Mouse (Mus musculus): ENCODE measurements around the gene Pik3cd.
"Not testable (repeated sequence)": the region's sequence is repeated elsewhere in the genome, so short reads cannot be mapped to it uniquely, and the experiment has no call there.

Pik3cd gene

DNA sequence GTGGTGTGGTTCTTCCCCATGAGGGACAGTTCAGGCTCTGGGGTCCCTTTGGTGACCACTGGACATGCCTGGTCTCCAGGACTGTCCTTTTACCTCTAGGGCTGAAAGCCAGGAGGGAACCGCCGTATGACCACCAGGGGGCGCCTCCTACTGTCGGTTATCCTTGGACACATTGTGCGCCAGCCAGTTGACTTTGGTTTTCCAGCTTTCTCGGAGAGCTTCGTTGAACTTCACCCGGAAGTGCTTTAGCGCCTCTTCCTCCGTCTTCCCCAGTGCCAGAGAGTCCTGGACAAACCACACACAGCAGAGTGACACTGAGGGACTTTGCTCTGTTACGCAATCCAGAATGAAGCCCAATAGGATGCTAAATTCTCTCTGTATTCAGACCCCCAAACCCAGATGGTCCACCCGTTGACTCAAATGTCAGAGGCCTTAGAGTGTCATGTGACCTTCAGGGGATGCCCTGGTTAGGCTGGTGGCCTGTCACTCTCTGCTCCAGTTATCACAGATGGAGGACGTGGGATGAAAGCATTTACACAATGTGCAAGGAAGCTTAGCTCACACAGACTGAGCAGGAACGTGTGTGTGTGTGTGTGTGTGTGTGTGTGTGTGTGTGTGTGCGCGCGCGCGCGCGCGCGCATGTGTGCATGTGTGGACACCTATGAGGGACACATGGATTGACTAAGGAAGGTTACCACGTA lies 51.7 kb downstream of the Pik3cd start:
- peak; percentile 71 to 92 for DNase-seq (ENCODE audit: low spot score in 2 of 2)

DNA sequence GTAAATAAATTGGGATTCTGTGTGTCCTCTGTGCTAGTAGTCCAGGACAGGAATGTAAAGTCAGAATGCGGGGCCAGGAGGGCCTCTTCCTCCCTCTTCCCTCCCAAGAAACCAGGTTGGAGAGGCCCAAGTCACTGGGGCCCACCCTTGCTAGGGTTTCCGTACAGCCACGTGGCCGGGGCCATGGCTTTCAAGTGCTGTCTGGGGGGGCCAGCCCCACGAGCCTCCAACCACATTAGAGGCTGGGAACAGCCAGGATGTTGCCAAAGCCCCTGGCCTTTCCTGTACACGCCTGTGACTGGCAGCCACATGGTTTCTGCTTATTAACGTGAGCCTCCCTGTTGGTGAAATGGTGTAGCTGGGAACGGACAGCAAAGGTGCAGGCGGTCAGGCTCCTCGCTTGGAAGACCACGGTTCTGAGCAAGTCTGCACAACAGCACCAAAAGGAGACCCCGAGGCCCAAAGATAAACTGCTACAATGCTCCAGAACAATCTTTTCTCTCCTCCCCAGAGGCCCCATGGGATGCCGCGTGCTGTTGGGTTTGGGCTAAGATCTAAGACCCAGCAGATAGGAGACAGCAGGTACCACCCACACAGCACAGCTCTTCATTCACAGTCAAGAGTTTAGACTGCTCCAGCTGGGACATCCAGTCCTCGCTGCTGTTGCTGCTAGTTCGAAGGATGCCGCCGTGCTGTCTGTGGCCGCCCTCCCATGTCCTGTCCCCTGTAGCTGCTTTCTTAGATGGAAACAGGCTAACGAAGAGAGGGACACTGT lies 54.2 kb downstream of the Pik3cd start:
- DNase-seq (ENCODE audit: low spot score in 2 of 2), result peak in 1 of 2 experiments; percentile 72

DNA sequence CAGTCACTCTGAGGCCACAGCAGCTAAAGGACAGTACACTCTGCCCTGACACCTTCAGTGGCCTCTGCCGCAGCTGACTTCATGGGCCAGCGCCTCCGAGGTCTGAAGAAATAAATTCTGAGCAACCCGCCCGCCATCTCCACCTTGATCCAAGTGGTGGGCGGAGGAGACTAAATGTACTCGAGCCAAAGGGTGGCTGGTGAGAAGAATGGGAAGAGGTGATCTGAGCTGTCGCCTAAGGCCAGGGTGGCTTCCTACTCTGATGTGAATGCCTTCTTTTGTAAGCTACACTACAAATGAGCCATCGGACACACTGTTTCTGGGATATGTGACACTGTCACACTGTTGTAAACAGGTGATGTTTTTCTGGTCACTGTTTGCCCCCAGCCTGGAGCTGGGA lies 56.6 kb downstream of the Pik3cd start:
- DNase-seq (ENCODE audit: low spot score in 2 of 2), result no peak

DNA sequence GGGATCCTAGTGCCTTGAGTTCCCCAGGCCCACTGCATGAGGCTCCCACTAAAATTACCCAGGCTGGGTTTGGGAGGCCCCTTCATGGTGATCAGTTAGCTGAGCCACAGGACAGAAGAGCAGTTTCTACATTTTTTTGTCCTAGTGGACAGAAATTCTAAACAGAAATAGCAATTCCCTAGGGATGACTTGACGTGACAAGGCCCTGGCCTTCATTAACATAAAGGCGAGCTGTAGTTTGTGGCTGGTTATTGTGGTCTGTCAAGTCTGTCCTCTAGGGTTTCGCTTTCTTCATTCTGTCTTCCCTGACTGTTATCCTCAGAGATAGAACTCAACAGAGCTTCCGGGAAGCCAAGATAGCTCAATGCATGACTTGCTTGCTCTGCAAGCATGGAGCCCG lies 60.4 kb downstream of the Pik3cd start:
- DNase-seq (ENCODE audit: low spot score in 2 of 2), result no peak

DNA sequence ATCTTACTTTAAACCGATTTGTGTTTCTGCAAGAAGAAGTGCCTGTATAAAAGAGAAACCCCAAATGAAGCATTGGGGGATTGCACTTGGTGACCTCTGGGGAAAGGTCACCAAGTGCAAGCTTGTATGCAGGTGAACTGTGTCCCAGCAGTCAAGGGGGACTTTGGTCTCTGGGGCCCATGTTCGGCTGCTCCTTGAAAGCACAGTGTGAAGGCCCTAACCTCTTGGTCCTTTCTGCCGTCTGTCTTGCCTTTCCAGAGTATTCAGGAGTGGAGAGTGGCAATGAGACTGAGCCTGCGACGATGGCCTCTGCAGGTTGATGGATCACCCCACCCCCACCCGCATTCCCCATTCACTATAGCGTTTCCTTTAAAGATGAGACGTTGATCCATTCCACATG lies 61.0 kb downstream of the Pik3cd start:
- DNase-seq (ENCODE audit: low spot score in 2 of 2), result no peak

DNA sequence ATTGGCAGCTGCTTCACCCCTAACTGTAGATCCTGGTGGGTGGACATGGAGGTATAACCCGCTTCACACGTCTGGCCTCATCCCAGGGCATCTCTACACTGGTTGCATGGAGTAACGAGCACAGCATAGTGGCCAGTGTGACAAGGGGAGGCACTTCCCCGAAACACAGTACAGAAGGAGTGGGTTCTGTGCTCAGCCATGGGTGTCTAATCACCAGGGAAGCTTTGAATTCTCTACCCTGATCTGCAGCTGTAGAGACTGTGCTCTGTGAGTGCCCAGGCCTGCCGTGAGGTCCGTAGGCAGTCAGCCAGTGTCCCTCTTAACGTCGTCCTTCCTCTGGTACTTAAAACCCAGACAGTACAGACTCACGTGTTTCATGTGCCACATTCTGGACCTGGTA lies 61.5 kb downstream of the Pik3cd start:
- no peak for DNase-seq (ENCODE audit: low spot score in 2 of 2)

DNA sequence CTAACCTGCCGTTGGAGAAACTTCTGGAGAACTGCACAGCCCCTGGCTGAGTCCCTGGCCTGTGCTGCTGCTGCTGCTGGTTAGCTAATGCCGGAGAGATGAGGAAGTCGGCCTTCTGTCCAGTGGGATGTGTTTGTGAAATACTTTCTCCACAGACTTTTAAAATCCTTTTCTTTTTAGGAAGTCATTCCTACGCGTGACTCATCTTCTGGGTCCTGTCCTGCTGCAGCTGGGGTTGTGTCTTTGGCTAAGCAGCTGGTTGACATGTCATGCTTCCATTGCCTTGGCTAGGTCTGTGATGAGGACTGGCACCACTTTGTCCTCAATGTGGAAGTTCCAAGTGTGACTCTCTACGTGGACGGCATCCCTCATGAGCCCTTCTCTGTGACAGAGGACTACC lies 64.4 kb downstream of the Pik3cd start:
- no peak for DNase-seq (ENCODE audit: low spot score in 2 of 2)

DNA sequence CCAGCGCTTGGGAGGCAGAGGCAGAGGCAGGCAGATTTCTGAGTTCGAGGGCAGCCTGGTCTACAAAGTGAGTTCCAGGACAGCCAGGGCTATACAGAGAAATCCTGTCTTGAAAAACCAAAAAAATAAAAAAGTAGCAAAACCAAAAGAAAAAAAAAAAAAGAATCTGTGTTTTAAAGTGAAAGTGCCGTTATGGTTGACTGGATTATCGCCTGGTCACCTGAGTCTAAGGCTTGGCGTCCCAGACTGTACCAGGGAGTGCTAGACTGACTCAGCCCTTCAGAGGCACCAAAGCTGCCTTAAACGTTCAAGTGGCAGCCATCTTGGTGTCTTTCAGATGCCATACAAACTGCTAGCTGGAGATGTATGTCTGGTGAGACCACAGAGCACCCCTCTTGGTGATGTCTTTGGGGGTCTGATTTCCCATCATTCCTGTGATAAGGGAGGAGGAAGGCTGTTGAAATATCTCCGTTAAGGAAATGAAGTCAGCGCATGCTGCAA lies 66.4 kb downstream of the Pik3cd start:
- no peak for DNase-seq (ENCODE audit: low spot score in 2 of 2)

DNA sequence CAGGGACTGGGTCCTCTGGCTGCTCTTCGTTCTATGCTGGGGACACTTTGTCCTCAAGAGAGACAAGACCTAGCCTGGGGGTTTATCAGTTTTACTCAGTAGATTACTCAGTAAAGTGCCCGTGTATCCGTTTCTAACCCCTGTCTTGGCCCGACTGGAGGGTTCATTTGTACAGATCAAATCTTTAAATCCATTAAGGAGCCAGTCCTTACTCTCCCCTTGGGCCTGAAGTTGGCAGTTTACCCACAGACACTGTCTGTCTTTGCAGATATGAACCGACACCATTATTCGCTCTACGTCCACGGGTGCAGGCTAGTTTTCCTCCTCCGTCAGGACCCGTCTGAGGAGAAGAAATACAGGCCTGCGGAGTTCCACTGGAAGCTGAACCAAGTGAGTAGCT lies 67.4 kb downstream of the Pik3cd start:
- DNase-seq (ENCODE audit: low spot score in 2 of 2), result peak in 1 of 2 experiments; percentile 13

DNA sequence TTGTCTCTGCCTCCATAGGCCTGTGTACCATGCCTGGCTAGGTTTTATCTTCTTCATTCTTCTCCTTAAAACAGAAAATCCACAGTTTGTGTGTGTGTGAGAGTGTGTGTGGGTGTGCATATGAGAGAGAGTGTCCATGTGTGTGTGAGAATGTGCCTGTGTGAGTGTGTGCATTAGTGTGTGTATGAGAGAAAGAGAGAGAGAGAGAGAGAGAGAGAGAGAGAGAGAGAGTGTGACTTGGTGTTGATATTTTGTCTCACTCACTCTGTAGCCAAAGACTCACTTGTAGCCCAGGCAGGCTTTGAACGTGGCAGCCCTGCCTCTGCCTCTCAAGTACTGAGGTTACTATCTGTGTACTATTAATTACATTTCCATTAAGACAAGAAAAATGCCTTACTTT lies 68.2 kb downstream of the Pik3cd start:
- no peak for DNase-seq (ENCODE audit: low spot score in 2 of 2)

DNA sequence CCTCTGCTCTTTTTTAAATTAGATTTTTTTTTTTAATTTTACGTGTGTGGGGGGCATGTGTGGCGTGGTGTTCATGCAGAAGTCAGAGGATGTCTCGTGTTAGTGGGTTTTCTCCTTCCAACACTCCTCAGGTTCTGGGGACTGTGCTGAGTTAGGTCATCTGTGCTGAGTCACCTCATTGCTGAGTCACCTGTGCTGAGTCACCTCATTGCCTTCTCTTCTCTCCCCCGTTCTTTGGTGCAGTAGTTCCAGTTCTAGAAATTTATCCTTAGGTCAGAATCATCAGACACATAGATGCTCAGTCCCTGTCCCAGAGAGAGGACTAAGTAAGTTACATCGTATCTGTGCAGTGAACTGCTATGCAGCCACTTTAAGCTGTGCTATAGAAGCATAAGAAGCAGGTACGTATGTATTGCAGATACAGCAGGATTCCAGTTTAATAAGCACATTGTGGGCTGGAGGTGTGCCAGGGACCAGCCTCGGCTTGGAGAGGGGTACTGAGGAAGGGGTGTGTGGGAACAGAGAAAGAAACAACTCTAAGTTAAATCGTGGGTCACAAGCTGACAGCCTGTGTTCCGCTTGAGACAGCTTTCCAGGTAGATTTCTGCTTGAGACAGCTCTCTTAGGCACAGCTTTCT lies 69.6 kb downstream of the Pik3cd start:
- no peak for DNase-seq (ENCODE audit: low spot score in 2 of 2)

DNA sequence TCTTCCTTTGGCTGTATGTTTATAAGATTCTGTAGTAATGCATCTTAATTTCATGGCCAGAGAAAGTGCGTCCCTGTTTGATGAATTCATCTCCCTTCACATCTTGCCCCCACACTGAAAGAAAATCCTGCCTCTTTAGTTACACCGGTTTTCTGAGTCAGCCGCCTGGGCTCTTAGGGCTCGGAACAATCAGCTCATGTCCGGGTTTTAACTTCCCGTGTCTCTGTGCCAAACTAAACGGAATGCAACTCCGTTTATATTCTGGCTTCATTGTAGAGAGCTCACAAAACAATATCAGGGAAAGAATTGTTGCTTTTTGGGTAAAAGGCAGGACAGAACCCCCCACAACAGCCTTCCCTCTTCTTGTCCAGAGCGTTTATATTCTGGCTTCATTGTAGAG lies 73.6 kb downstream of the Pik3cd start:
- no peak for DNase-seq (ENCODE audit: low spot score in 2 of 2)

DNA sequence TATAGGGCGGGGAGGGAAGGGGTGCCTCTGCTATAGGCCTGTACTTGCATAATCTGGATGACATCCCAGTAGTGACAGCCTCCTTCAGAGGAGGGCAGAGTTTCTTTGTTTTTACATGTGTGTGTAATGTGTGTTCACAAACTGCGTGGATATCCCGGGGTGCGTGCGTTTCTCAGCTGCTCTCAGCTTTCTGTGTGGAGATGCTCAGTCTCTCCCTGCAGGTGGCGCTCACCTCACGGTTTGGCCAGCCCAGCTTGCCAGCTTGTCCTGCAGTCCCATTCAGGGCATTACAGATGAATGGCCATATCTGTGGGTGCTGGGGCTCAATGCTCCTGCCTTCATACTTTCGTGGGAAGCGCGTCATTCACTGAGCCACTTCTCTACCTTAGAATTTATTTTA lies 74.0 kb downstream of the Pik3cd start:
- DNase-seq (ENCODE audit: low spot score in 2 of 2), result peak; percentile 63 to 84

DNA sequence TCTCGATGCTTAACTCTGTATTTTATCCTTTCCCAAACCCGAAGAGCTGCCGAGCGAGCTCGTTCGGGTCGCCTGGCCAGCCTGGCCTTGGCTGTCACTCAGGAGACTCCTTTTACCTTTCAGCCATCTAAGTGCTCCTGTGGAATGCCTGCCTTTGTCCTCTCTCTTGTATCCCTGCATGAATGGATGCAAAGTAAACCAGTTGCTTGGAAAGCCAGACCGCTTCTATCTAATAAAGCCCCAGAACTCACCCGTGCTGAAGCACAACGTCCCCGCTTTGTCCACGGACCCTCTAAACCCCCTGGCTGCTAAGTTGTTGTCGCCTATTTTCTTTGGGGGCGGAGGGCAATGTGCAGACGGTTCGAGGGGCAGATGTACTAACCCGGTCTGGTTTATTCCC lies 75.6 kb downstream of the Pik3cd start:
- DNase-seq (ENCODE audit: low spot score in 2 of 2), result no peak

DNA sequence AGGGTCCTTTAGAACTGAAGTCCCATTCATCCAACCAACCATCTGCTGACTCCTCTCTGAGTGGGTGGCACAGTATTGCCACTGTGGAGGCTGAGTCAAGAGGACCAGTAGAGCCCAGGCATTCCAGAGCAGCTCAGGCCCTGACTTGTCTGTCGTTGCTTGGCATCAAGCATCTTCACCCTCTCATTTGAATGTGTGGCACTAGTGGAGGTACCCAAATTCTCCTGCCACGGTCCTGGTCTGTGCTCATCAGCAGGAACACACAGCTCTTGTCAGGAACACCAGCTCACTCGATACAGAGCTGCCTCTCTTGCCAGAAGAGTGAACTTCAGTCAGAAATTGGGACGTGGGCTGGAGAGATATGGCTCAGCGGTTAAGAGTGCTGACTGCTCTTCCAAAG lies 78.7 kb downstream of the Pik3cd start:
- DNase-seq (ENCODE audit: low spot score in 2 of 2), result no peak

DNA sequence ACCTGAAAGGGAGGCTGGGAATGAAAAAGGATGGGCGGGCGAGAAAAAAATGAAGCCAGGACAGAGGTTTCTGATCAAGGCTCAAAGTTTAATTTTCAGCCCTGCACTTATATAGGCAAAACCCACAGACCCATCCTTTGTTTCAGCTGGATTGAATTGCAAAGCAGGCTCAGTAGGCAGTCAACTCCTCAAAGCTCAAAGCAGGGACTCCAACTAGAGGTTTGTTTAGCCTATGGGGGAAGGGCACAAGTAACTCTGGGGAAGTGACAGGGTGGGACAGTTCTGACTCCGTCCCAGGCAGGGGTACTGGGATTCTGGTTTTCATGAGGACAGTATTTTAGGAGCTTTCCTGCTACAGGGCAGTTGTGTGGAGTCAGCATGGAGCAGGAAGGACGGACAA lies 81.1 kb downstream of the Pik3cd start:
- DNase-seq (ENCODE audit: low spot score in 2 of 2), result no peak

DNA sequence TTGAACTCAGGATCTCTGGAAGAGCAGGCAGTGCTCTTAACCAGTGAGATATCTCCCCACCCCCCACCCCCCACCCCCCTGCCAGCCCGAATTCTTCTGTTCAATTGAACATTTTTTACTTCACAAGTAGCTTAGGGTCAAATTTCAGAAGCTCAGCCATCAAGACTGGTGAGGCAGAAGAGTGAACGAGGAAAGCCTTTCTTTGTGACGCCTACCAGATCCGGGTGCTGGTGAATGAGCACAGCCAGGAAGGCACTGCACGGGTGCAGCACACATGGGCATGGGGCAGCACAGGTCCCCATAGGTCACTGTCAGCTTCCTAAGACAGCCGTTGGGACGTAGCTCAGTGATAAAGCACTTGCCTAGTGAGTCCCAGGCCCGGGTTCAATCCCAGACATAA lies 82.4 kb downstream of the Pik3cd start:
- DNase-seq (ENCODE audit: low spot score in 2 of 2), result no peak

DNA sequence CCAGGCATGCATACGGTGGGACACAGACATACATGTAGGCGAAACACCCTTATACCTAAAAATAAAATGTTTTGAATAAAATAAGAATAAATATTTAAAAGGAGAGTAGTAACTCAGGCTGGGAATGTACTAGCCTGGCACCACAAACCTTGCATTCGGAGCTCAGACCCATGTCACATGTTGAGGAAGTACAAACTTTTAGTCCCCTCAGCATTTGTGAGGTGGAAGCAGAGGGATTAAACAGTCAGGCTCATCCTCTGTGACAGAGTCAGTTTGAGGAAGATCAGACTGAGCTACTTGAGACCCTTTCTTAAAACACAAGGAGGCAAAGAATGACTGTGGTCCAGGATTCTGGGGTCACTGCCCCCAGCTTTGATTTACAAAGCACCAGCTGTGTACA lies 85.4 kb downstream of the Pik3cd start:
- not testable (repeated sequence) for DNase-seq (ENCODE audit: low spot score in 2 of 2)

DNA sequence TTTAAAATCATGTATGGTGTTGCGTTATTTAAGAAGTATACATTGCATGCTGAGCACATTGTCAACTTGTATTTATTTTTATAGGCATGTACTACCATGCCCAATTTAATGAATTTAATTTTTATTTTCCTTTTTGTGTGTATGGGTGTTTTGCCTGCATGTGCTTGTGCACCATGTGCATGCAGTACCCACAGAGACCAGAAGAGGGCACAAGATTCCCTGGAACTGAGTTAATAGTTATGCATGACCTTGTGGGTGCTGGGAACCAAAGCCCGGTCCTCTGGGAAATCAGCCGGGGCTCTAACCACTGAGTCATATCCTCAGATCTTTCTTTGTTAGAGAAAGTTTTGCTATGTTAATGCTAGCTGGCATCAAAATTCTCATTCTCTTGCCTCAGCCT lies 87.5 kb downstream of the Pik3cd start:
- no peak for DNase-seq (ENCODE audit: low spot score in 2 of 2)

DNA sequence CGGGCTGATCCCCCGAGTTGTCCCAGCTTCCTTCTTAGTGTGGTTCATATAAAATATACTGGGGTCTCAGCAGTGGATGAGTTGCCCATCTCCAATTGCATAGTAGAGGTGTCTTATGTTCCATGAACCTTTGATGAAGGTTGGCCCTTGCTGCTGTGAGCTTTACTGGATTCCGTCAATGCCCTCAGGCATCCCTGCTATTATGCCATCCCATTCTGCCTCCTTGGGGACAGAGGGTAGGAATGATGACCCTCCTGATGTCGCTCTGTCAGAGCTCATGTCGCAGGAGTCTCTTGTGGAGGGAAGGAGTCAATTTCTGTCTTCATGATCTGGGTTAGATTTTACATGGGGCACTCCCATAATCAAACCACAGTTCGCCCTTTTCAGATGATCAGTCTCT lies 88.9 kb downstream of the Pik3cd start:
- DNase-seq (ENCODE audit: low spot score in 2 of 2), result not testable (repeated sequence)

DNA sequence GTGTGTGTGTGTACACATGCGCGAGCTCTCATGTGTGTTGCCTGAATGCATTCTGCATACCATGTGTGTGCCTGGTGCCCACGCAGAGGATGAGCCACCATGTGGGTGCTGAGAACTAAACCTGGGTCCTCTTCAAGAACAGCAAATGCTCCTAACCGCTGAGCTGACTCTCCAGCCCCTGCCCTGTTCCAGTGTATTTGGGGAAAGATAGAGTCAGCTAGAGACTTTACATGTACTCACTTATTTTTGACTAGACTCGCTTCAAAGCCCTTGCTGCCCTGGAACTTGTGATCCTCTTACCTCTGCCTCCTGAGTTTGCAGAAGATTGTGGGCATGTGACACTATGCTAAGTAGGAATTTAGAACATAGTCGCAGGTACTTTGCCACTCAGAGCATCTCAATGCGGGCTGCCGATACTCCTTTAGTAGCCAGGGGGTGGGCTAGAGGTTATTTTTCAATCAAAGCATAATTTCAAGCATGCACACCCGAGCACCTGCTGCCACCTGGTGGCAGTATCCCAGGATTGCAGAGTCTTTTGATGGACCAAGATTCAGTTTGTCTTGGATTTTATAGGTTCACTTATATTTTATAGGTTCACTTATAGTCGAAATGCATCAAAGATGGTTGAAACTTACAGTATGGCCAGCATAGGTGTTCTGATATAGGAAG lies 90.9 kb downstream of the Pik3cd start:
- no peak for DNase-seq (ENCODE audit: low spot score in 2 of 2)
